Mouse (Mus musculus): ENCODE data around the gene Soga1. TPM values are rescaled to one million over a fixed set of nuclear protein-coding genes. Genes with fewer than 3 reads are reported as not detected.

The Soga1 gene
- polyA plus RNA-seq, 1 experiment = 5.8 TPM

DNA sequence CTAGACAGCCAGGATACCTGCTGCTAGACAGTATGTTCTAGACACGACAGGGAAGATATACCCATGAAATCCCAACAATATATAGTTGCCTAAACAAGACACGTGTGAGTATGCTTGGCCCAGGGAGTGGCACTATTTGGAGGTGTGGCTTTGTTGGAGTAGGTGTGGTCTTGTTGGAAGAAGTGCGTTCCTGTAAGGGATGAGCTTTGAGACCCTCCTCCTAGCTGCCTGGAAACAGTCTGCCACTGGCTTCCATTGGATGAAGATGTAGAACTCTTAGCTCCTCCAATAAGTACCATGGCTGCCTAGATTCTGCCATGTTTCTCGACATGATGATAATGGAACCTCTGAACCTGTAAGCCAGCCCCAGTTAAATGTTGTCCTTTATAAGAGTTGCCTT lies 97.8 kb downstream of the Soga1 start:
- Histone ChIP-seq H3K36me3 (replicated peaks; ENCODE audit: low read length) (peaks cover 26% of the 10 kb centered on the region), H3K27me3 (replicated peaks) (no peaks in the 10 kb centered on the region), H3K4me1 (peaks cover 53% of the 10 kb centered on the region), H3K4me3 (replicated peaks) (no peak overlapping the region), H3K9me3 (no peaks in the 10 kb centered on the region)
- TF ChIP-seq FLI1 (IDR thresholded peaks at IDR 0.05; ENCODE audit: low read length) = no peak

DNA sequence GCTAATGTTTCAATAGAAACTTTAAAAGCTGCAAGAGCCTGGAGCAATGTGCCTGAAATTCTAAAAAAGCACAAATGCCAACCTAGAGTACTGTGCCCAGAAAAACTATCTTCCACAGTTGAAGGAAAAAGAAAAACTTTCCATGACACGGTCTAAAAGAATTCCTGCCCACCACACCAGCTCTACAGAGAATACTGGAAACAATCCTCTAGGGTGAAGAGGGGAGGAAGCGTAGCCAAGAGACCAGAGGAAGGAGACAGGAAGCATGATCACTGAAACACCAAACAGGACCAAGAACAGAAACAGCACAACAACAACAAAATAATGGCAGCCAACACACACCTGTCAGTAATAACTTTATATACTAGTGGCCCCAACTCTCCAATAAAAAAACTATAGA lies 99.0 kb downstream of the Soga1 start:
- TF ChIP-seq FLI1 (IDR thresholded peaks at IDR 0.05; ENCODE audit: low read length) (no peak), GATA1 (IDR thresholded peaks at IDR 0.05; ENCODE audit: borderline replicate concordance, low read length) (no peak)
- Histone ChIP-seq H3K27me3 (replicated peaks) (no peaks in the 10 kb centered on the region), H3K4me3 (replicated peaks) (no peak overlapping the region), H3K9me3 (no peaks in the 10 kb centered on the region), H3K36me3 (replicated peaks; ENCODE audit: low read length) (peaks cover 30% of the 10 kb centered on the region), H3K4me1 (peaks cover 65% of the 10 kb centered on the region)

DNA sequence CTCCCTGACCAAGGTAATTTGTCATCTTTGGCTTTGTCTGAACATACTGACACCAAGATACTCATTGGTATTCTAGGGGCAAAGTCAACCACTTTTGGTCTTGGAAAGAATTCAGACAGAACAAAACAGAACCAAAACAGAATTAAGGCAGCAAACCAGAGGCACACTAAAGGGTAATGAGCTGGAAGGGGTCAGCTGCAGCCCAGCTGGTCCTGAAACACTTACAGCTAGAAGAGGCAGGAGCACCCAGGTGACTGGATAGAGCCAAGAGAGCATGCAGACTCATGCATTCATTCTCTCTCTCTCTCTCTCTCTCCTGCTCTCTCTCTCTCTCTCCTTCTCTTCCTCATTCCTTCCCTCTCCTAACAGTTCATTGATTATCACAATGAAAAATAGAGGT lies 102.3 kb downstream of the Soga1 start:
- no peak for TF ChIP-seq FLI1 (IDR thresholded peaks at IDR 0.05; ENCODE audit: low read length)
- no peak for TF ChIP-seq GATA1 (IDR thresholded peaks at IDR 0.05; ENCODE audit: borderline replicate concordance, low read length)
- Histone ChIP-seq H3K4me3 (replicated peaks) (no peak overlapping the region), H3K9me3 (no peaks in the 10 kb centered on the region), H3K27me3 (replicated peaks) (no peaks in the 10 kb centered on the region), H3K36me3 (replicated peaks; ENCODE audit: low read length) (peaks cover 40% of the 10 kb centered on the region), H3K4me1 (peaks cover 77% of the 10 kb centered on the region)

DNA sequence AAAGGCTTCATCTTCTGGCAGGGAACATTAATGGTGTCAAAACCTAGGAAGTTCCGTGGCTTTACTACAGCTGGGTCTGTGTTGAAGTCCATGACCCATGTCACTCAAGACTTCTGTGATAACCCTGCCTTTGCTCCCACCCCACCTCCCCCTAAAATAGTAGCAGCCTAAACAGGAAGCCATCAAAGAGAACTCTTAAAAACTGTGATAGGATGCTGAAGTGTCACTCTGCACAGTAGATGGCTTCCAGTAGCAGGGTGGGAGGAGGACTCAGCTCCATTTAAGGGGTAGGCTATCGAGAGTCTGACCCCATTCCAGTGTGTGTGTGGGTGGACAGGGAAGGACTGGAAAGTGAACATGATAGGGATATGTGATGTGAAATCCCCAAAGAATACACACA lies 104.1 kb downstream of the Soga1 start:
- Histone ChIP-seq H3K9me3 (no peaks in the 10 kb centered on the region), H3K4me3 (replicated peaks) (peak overlapping the region; percentile 76), H3K36me3 (replicated peaks; ENCODE audit: low read length) (peaks cover 36% of the 10 kb centered on the region), H3K27me3 (replicated peaks) (no peaks in the 10 kb centered on the region), H3K4me1 (peaks cover 80% of the 10 kb centered on the region)
- no peak for TF ChIP-seq GATA1 (IDR thresholded peaks at IDR 0.05; ENCODE audit: borderline replicate concordance, low read length)
- TF ChIP-seq FLI1 (IDR thresholded peaks at IDR 0.05; ENCODE audit: low read length) = no peak

DNA sequence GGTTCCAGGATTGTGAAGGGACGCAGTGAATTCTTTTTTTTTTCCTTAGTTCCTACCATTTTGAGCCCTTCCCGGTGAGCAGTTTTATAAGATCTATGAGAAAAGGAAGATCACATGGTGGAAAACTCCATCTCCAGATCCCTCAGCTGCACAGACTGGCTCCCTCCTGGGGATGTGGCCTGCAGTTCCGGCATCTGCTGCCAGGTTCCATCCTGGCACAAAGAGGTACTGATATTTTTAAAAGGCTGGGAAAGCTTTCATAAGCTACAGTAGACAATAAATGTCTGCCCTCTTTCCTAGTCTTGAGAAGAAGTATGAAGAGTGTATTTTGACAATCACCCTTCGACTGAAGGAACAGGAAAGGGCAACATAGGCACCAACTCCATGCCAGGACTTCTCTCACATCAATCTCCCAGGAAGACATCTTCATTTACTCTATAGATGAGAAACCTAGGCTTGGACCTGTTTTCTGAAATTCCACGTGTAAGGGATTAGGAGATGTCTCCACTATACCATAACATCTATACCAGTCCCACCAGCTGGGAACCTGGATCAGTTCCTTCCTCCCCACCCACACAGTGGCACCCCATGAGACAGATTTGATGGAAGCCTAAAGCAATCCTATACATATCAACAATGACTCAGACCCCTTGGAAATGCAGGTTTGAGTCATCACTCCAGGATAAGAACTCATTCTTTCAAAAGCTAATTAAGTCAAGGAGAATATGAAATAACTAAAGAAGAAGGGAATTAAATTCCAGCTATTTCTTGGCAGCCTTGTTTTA lies 105.5 kb downstream of the Soga1 start:
- Histone ChIP-seq H3K4me3 (replicated peaks) (no peak overlapping the region), H3K9me3 (no peaks in the 10 kb centered on the region), H3K27me3 (replicated peaks) (no peaks in the 10 kb centered on the region), H3K36me3 (replicated peaks; ENCODE audit: low read length) (peaks cover 46% of the 10 kb centered on the region), H3K4me1 (peaks cover 89% of the 10 kb centered on the region)
- TF ChIP-seq GATA1 (IDR thresholded peaks at IDR 0.05; ENCODE audit: borderline replicate concordance, low read length) (no peak), FLI1 (IDR thresholded peaks at IDR 0.05; ENCODE audit: low read length) (no peak)

DNA sequence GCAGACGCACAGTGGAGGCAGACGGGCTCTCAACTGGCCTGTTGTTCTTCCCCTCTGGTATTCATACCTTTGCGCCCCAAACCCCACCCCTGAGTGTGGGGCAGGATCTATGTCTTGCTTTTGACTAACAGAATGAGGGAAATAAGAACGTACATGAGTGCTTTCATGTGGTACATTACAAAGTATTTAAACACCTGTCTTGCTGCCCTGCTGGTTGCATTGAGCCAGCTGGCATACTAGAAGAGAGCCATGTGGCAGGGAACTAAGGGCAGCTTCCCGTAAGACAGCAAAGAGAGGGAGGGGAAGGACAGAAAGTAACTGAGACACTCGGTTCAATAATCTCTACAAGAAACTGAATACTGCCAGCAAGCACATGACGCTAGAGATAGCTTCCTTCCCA lies 108.8 kb downstream of the Soga1 start:
- no peak overlapping the region for H3K4me3 ChIP-seq (replicated peaks)
- H3K36me3 ChIP-seq (replicated peaks; ENCODE audit: low read length) = peaks cover 50% of the 10 kb centered on the region
- no peaks in the 10 kb centered on the region for H3K27me3 ChIP-seq (replicated peaks)
- H3K9me3 ChIP-seq = no peaks in the 10 kb centered on the region
- TF ChIP-seq FLI1 (IDR thresholded peaks at IDR 0.05; ENCODE audit: low read length) (no peak), GATA1 (IDR thresholded peaks at IDR 0.05; ENCODE audit: borderline replicate concordance, low read length) (no peak)
- H3K4me1 ChIP-seq = peaks cover 80% of the 10 kb centered on the region

DNA sequence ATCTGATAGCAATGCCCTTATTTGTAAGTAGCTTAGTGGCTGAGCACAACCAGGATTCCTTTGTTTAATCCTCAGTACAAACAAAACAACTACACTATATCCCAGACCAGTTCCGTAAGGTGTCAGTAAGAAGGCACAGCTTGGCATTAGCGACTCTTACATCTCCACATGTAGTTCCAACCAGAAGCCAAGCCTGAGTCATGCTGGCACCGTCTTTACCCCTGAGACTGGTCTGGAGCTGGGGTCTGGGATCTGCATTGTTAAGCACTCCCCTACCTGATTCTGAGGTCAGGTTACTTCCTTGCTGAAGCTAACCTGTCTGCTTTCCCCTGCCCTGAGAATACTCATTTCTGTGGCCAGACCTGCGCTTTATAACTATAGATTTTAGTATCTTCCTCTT lies 110.6 kb downstream of the Soga1 start:
- Histone ChIP-seq H3K27me3 (replicated peaks) (no peaks in the 10 kb centered on the region), H3K4me3 (replicated peaks) (no peak overlapping the region), H3K4me1 (peaks cover 78% of the 10 kb centered on the region), H3K36me3 (replicated peaks; ENCODE audit: low read length) (peaks cover 62% of the 10 kb centered on the region), H3K9me3 (no peaks in the 10 kb centered on the region)
- TF ChIP-seq FLI1 (IDR thresholded peaks at IDR 0.05; ENCODE audit: low read length) (no peak), GATA1 (IDR thresholded peaks at IDR 0.05; ENCODE audit: borderline replicate concordance, low read length) (no peak)

DNA sequence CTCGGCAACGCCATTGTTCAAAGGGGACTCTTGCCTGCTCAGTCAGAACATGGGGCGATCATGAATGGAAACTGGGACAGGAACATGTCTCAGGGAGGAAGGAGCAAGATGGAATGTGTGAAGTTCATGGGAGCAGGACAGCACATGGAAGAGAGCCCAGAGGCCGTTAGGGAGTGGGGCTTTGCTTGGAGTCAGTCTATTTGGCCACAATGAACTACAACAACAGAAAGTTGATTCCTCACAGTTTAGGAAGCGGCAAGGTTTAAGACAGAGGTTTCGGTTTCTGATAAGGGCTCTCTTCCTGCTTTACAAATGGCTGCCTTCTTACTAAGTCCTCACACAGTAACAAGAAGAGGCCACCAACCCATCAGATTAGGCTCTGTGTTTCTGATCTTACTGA lies 111.7 kb downstream of the Soga1 start:
- H3K36me3 ChIP-seq (replicated peaks; ENCODE audit: low read length) = peaks cover 57% of the 10 kb centered on the region
- H3K4me3 ChIP-seq (replicated peaks) = peak overlapping the region; percentile 7
- H3K27me3 ChIP-seq (replicated peaks) = no peaks in the 10 kb centered on the region
- TF ChIP-seq FLI1 (IDR thresholded peaks at IDR 0.05; ENCODE audit: low read length) = no peak
- no peaks in the 10 kb centered on the region for H3K9me3 ChIP-seq
- H3K4me1 ChIP-seq = peaks cover 72% of the 10 kb centered on the region

Other genes with a start within 250 kb of the Soga1 start
- gene Tgif2, start 239.2 kb downstream of the Soga1 start, polyA plus RNA-seq (2012; ENCODE audit: insufficient read depth, low replicate concordance) = 5.1 and 8.1 TPM in 2 replicates
- 0.13 TPM in 1 of 2 replicates, not detected in the other for gene 4930518I15Rik, start 221.3 kb downstream of the Soga1 start, polyA plus RNA-seq (2012; ENCODE audit: insufficient read depth, low replicate concordance)
- 175 and 255 TPM in 2 replicates for gene Rab5if, start 216.1 kb downstream of the Soga1 start, polyA plus RNA-seq (2012; ENCODE audit: insufficient read depth, low replicate concordance)
- 86.1 and 150 TPM in 2 replicates for gene Sla2, start 192.1 kb downstream of the Soga1 start, polyA plus RNA-seq (2012; ENCODE audit: insufficient read depth, low replicate concordance)
- 1.1 and 3.3 TPM in 2 replicates for gene Ndrg3, start 87.2 kb downstream of the Soga1 start, polyA plus RNA-seq (2012; ENCODE audit: insufficient read depth, low replicate concordance)
- gene Dsn1, start 72.1 kb downstream of the Soga1 start, polyA plus RNA-seq (2012; ENCODE audit: insufficient read depth, low replicate concordance) = 0.73 TPM in 1 of 2 replicates, not detected in the other
- not detected in 2 replicates for gene Tldc2, start 7.8 kb upstream of the Soga1 start, polyA plus RNA-seq (2012; ENCODE audit: insufficient read depth, low replicate concordance)
- gene Samhd1, start 56.0 kb upstream of the Soga1 start, polyA plus RNA-seq (2012; ENCODE audit: insufficient read depth, low replicate concordance) = 16.0 and 27.3 TPM in 2 replicates
- gene Rbl1, start 125.3 kb upstream of the Soga1 start, polyA plus RNA-seq (2012; ENCODE audit: insufficient read depth, low replicate concordance) = 1.3 and 2.1 TPM in 2 replicates
- gene Rpn2, start 199.8 kb upstream of the Soga1 start, polyA plus RNA-seq (2012; ENCODE audit: insufficient read depth, low replicate concordance) = 73.1 and 98.6 TPM in 2 replicates
- not detected in 2 replicates for gene Mroh8, start 200.3 kb upstream of the Soga1 start, polyA plus RNA-seq (2012; ENCODE audit: insufficient read depth, low replicate concordance)

Measured in megakaryocyte, embryonic 14.5 days (primary cell).